Mouse (Mus musculus): ENCODE data around the gene Siah1a. TPM values are rescaled to one million over a fixed set of nuclear protein-coding genes. Genes with fewer than 3 reads are reported as not detected.
A peak's percentile ranks its signal among the peaks of the same experiment; 100 is the strongest.

Siah1a gene
- 10 to 100 TPM in 1 of 2 experiments, 1 to 10 TPM in 1; 7.7 to 10.4 TPM for total RNA-seq (2021)
- long read RNA-seq, experiment 1, transcript Siah1a-201 (2 exons, 1,968 nt), result major isoform, 24 of 26 reads
- long read RNA-seq, experiment 1, partial matches to known transcripts, result 0 of 26 reads
- long read RNA-seq, experiment 1, other reads (novel, unspliced or antisense), result 2 of 26 reads
- long read RNA-seq, experiment 2, transcript Siah1a-201 (2 exons, 1,968 nt), result major isoform, 23 of 24 reads
- long read RNA-seq, experiment 2, partial matches to known transcripts, result 0 of 24 reads
- long read RNA-seq, experiment 2, other reads (novel, unspliced or antisense), result 1 of 24 reads

DNA sequence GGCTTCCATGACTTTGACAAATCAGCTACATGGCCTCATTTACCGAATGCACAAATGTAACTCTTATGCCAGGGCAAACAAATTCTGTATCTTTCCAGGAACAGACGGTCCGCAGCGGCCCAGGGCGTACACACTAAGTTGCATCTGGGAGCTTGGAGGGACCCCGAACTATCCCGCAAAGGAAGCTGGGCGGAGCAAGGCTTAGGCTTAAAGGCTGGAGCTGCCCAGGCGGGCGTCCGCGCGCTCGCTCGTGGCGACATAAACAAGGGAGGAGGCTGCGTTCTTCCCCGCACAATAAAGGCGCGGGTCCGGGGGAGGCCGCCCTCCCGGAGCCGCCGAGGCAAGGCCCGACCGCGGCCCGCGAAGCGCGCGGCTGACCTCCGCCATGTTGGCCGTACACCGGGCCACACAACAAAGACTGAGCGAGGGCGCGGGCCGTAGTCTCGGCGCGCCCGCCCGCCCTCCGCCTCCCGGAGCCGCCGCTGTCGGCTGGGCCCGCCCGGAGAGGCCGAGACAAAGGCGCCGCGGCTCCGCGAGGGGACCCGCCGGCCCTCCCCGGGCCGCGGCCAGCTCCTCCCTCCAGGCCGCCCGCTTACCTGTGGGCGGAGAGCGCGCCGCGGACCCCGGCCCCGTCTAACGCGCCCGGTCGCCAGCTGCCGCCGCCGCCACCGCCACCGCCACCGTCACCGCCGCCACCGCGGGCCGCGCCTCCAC lies at the start of gene Siah1a, which contains the start of gene Gm10638:
TSS of gene Siah1a (minus strand) at position 714 of the 714 bp plus-strand sequence.
TSS of gene Gm10638 (plus strand) at position 479 of the 714 bp plus-strand sequence.
- peak; percentile 66 for DNase-seq

DNA sequence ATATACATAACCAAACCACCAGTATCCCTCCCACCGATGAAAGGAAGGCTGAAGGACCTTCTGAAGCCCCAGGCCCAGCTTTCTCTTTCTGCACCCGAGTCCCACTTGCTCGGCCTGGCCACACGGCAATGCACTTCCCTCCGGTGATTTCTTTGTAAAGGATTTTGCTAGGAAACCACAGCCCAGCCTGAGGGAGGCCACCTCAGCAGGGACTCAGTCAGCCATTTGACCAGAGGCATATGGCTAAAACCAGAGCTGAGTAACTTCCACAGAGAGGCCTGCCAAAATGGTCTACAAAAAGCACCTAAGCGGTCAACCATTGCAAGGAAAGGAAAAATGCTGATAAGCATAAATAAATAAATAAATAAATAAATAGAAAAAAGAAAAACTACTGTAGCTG lies 49.0 kb upstream of the Siah1a start:
- DNase-seq, result no peak

DNA sequence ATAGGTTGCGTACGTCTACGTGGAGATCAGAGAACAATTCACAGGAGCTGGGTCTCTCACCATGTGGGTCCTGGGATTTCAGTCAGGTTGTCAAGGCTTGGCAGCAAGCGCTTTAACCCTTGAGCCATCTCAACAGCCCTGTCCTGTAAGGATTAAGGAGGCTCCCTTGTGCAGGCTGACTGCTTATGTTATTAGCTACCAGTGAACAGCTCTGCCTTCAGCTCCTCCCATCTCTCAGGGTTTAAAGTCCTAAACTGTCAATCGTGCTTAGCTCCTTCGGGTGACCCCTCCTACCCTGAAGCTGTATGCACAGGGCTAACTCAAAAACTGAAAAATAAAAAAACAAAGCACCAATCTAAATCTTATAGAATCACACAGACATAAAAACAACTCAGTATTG lies 45.8 kb upstream of the Siah1a start:
- DNase-seq, result no peak

DNA sequence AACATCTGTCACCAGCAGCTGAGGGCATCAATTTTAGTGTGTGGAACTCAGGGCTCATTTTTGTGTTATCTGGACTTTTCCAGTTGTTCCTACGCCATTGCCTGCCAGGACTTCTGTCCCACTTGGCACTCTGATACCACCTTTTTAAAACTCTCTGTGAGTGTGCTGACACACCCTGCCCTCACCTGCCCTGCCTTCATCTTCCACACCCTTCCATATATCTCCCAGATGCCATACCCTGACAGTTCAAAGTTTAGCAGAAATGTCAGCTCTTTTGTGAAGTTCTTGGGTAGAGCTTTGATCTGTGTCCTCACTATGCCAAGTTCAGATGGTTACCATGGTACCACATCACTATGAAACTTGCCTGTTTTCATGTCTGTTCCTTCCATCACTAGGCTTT lies 43.8 kb upstream of the Siah1a start:
- DNase-seq, result no peak

DNA sequence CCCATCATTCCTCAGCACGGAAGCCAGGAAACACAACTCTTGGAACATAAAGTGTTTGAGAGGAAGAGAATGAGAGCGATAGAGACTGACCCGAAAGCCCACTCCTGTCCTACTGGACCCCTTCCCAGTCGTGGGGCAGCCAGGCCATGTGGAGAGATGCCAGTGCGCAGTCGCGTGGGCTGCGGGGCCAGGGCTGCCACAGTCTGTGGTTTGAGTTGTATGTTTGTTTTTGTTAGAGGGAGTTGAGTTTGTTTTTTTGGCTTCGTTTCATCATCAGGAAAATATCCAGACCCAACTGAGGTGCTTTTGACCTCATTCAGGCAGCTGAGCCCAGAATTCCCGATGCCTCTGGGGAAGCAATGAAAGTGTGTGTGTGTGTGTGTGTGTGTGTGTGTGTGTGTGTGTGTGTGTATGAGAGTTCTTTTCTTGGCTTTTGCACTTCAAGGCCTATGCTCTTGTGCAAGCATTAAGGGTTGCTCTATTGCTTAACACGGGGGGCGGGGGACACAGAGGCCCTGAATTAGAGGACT lies 42.2 kb upstream of the Siah1a start:
- DNase-seq, result peak; percentile 69

DNA sequence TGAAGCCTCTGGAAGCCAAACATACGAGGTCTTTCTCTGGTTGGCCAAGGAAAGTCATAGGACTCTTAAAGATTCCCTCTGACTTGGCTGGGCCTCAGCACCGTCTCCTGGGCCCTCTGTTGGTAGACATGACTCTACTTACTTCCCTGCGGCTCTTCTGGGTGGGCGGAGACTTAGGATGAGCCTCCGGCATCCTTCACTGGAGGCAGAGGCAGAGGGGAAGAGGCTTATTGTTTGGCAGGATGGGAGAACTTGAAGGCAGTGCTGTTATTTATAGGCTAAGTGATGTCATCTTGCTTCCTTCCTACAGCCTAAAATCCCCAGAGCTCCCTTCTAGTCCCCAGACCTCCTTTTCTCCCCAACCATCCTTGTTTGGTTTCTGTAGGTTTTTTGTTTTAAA lies 40.8 kb upstream of the Siah1a start:
- no peak for DNase-seq

DNA sequence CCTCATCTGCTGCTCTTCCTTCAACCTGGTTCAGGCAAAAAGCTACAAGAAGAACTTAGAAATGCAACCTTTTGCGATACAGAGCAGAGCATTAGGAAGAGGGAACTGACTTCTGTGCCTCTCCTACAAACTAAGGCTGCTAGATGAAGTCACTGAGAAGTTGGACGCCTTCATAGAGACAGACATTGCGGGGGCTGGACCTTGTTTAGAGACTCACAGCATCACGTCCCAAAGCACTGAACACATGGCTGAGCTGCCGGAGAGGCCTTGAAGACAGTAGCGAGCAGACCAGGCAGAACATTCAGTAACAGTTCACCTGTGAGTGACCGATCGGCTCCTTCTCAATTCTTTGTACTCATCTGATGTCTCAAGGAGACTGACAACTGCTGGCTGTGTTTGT lies 35.4 kb upstream of the Siah1a start:
- no peak for DNase-seq

DNA sequence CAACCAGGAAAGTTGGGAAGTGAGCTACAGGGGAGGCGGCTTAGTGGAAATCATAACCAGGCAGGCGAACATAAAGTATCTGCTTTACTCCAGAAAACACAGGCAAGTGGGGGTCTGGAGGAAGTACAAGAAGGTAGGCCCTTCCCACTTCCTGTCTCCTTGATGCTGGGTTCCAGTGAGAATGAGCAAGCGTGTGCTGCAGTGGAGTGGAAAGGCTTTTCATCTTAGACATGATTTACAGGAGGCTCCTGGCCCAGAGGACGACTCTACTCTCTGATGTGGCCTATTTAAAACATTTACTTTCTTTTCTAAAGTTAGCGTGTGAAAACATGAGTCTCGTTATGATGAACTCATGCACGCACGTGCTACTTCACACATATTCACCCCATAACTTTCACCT lies 33.5 kb upstream of the Siah1a start:
- DNase-seq, result no peak

DNA sequence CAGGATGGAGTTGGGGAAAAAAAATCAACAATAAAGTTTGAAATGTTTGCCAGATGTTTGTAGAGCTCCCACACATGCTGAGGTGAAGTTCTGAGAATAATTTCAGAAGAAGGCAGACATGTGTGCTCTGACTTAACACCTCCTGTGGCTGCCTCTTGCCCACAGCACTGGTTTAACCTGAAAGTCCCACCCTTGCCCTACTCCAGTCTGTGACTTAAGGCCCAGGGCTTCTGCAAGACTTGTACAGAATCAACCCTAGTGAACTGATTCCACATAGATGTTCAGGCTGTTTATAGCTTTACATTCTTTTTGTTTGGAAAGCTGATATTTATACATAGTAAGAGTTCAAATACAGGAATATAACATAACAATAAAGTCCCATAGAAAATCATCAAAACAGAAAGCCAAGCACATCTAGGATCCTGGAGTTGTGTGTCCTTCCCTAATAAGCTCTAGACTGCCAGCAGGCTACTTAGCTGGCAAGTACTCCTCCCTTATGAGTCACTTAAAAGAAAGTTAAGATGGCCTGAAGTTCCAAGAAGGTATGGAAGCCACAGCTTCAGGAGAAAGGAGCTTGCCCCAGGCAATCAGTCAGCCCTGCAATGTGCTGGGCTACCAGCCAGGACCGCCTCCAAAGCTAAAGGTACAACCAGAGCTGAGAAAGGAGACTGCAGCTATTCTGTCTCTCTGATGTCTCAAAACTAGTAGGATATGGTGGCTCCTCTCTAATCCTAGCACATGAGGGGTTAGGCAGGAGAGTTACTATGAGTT lies 24.4 kb upstream of the Siah1a start:
- no peak for DNase-seq

DNA sequence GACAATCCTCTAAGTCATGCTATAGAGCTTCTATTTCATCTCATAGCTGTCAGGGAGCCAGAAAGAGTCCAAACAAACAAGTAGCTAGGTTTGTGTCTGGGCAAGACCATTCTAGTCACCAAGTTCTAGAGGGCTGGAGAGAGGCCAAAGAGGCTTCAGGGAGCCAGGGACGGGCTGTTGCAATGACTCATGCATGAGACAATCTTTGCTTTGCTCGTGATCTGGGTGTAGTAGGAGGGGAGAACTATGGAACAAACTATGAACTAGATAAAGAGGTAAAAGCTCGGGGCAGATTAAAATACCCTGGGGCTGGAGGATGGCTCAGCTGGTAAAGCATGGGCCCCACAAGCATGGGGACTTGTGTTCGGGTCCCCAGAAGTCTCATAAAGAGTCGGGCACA lies 22.8 kb upstream of the Siah1a start:
- peak; percentile 34 for DNase-seq

DNA sequence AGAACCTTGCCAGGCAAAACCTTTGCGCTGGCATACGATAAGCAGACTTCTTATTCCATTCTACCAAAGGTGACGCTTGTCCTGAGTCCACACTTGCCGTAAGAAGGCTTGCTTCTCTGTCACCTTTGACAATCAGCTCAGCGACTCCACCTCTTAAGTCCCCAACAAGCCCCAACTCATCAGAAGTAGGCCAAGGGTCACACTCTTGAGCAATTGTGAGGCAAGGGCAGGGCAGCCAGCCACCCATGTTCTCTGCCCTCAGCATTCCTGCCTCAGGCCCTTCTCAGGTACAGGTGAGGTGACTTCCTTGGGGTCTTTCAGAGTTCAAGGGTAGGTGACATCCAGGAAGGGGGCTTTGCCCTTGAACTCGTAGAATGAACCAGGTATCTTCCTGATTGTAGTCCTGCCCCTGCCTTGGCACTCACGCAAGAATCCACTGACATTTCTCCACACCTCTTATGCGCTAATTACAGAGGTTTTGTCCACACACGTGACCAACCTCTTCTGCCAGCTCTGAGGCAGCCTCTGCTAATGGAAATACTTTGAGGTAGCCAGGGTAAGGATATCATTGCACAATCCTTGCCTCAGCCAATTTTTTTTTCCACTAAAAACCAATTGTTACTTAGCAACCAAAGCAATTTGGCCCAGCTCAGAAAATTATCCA lies 20.9 kb upstream of the Siah1a start:
- no peak for DNase-seq

DNA sequence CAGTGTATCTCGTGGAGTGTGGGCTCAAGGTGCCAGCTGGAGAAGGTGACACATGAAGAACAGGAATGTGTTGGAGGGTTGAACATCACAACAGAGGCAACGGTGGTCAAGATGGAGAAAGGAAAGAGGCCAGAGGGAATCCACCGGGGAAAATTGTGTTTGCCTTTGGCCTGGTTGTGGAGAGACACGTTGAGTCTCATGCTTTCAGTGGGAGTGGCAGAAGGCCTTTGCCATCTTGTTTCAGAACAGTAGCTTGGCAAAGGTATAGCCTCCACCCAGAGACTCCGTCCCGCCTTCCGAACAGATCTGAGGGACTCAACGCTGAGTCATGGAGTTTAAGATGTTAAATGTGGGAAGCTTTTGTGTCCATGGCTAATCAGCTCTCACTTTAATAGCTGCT lies 19.9 kb upstream of the Siah1a start:
- no peak for DNase-seq

DNA sequence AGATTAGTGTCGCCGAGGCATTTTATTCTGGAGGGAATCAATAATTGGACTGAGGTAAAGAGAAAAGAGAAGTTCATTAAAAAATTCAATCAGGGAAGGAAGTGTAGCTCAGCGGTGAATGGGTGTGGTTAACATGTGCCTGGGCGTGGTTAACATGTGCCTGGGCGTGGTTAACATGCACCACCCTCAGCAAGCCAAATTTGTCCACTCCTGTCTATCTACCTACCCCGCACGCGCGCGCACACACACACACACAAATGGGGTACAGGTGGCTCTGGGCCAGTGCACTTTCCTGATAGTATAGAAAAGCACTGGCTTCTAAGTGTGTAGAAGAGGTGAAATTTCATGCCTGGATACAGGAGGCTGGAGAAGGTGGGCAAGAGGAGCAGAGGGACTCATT lies 19.4 kb upstream of the Siah1a start:
- DNase-seq, result no peak

DNA sequence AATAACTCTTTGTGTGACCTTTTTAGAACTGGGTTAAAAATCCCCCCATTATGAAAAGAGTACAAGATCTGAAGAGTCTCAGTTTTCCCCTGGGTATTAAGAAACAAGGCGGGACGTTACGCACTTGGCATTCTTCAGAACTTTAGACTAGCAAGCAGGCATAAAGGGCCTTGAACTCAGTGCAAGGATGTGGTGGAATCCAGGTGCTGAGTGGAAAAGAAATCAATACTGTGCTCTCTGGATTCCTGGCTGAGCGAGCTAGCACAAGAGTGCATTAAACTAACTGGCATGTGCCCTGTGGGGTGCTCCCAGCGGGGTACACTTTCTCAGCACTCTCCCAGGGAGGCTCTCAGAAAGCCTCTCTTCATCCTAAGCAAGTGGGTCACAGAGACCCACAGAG lies 17.1 kb upstream of the Siah1a start:
- DNase-seq, result no peak

DNA sequence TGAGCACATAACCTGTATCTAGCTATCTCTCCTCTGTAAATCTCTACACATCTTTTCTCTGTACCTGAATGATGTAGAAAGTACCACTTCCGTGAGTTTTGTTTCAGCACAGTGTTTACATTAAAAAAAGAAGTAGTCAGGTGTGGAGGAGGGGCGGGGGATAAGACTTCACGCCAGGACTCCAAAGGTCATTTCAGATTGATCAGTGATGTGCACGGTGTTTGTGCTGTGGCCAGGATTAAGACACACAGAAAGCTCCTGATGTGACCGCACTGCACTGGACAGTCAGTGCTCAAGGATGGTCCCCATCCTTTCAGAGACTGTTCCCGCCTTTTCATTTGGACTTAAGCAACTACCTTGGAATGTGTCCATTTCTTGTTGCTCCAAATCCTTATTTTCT lies 15.0 kb upstream of the Siah1a start:
- DNase-seq, result no peak

DNA sequence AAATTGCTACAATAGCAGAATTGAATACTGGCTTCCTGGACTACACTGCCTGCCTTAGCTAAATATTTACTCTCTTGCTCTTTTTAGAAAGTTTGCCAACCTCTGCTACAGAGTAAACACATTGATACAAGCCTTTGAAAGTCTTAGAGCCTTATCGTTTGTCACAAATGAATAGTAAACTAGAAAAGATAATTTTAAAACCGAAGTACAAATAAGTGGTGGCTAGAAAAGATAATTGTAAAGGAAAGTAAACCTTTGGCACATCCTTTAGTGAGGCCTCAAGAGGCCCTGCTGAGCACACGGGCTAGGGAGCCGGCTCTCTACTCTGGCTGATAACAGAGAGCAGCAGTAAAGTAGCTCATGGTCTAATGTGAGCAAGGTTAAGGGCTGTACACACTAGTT lies 13.4 kb upstream of the Siah1a start:
- no peak for DNase-seq

DNA sequence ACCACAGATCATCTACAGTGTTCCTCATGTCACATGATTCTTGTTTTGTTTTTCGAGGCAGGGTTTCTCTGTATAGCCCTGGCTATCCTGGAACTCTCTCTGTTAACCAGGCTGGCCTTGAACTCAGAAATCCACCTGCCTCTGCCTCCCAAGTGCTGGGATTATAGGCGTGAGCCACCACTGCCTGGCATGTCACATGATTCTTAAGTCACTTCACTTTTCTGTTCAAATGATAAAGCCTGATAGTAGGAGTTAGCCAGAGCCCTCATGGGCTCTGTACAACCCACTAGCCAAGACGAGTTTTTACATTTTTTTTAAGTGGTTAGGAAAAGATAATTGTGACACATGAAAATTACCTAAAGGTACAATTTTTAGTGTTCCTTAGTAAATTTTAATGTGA lies 12.9 kb upstream of the Siah1a start:
- no peak for DNase-seq

DNA sequence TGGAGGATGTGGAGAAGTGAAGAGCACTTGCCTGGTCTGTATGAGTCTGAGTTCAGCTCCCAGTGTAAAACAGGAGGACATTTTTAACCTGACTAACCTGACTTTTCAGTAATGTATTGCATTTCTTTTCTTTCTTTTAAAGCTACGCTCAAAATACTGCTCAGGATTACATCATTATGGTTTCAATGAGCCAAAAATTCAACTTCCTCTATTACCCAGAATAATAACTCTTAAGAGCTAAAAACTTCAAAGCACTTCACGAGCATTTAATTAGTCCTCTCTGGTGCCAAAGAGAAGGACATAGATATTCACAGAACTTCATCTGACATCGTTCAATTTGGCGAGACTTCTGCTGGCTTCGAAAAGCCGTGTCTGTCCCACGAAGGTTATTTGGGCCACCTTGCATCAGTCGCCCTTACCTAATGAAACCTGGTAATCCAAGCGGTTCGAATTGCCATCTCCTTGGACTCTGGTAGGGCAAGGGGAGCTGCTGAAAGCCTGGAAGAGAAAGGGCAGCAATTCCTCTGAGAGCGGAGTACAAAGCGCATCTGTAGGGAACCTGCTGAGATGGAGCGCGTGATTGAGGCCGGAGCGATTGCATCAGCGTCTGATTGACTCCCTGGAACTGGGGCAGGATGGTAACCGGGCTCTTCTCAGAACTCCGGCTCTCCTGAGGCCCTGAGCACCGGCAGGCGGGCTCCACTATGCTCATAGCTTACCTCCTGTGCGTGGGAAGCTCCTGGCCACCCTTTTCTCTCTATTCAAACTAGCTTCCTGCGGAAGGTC lies 11.4 kb upstream of the Siah1a start:
- no peak for DNase-seq

DNA sequence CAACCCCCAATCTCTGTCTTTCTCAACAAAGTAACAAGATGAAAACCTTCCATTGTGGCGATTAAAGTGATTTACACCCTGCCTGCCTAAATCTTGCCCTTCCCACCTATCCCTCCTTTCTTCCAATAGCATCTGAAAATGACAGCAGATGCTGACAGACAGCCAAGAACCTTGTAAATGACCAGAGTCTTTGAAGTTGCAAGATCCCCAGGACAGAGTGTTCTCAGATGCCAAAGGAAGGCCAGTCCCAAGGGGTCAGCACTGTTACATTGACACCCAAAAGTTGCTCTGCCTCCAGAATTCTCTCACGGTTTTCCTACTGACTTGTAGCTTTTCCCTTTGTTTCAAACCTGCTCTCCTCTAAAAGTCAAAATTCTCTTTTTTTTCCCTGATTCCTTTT lies 4.1 kb upstream of the Siah1a start:
- DNase-seq, result no peak

DNA sequence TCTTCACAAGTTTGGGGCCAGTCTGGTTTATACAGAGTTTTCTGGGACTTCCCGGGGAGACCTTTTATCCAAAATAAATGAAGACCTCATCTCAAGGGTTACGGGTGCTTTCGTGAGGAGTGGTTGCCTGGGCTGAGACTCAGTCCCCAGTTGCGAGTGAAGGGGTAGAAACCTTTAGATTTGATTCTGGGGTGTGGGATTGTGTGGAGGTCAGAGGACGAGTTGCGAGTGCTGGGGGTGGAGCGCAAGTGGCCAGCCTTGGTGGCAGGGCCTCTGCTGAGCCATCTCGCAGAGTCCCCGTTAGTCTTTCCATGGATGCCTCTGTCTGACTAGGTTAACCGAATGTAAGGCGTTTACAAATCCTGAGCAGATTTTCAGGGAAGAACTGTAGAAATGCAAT lies 777 bp upstream of the Siah1a start:
- no peak for DNase-seq

DNA sequence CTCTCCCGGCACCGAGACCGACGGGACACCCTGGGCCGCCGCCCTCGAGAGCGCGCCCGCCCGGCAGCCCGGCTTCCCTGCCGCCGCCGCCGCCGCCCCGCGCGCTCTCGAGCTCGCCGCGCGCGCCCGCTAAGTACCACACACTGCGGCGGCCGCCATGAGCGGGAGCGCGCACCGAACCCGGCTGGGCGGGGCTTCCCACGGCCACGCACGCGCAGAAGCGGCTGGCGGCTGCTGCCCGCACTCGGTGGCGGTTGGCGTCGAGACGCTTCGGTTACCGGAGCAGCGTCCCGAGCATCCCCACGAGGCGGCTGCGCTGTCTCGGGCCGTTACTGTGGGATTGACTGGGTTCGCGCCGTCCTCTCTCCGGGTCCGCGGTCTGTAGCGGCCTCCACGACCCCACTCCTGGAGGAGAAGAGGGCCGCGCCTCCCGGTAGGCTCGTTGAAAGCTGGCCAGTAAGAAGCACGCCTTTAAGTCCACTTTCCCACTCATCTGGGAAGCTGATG lies 254 bp upstream of the Siah1a start:
- DNase-seq, result peak; percentile 94

Data from gastrocnemius, postnatal 25 days (tissue).